In genomic region chr16:91685526-91685925, GRCm38 (mm10) we compare ENCODE assay signal across 16 mouse cellular contexts. TPM values are rescaled to one million over a fixed set of nuclear protein-coding genes. Genes with fewer than 3 reads are reported as not detected.
DNase-seq lines count a peak whose midpoint lies in the region; ATAC-seq lines count a peak whose summit lies in the region.
"Had no signal": no experiment of that assay in that cellular context is flagged by ENCODE, and none has a peak within 500 bp of the region (broad histone marks: within the 10 kb centered on the region; RNA-seq: fewer than 3 reads in every experiment).

No protein-coding gene starts in this region.

- H3K4me1 ChIP-seq in liver, embryonic 12.5 days: peaks cover 41% of the 10 kb centered on the region
- H3K4me1 ChIP-seq in liver, embryonic 11.5 days (replicated peaks; ENCODE audit: control insufficient read depth, insufficient read depth, low read length): peaks cover 18% of the 10 kb centered on the region

- no peak for ATAC-seq in liver, embryonic 12.5 days
- no peak for ATAC-seq in liver, embryonic 11.5 days (replicated peaks; ENCODE audit: low FRiP score)
- peak; percentile 8 to 44; a peak in 1 of 4 replicates for ATAC-seq in hematopoietic stem cell, adult 5-6 weeks (replicated peaks in 1 of 2; ENCODE audit: insufficient read depth in 1 of 2, low FRiP score in 2 of 2, low TSS enrichment in 1 of 2, low read depth in 1 of 2, poor library complexity in 2 of 2, severe bottlenecking in 2 of 2)
- peak; percentile 76 for ATAC-seq in monocyte, adult 5-6 weeks (replicated peaks; ENCODE audit: insufficient number of reproducible peaks, low FRiP score, low TSS enrichment, poor library complexity, severe bottlenecking)

- DNase-seq in liver, embryonic 11.5 days (ENCODE audit: low spot score): no peak
- peak; percentile 91 for DNase-seq in CD4-positive, CD25-positive, alpha-beta regulatory T cell, adult 2 months (ENCODE audit: low read depth, low spot score)
- no peak for DNase-seq in adrenal gland, postnatal 14 days
- DNase-seq in adrenal gland, postnatal 25 days: no peak
- DNase-seq in testis, postnatal 14 days (ENCODE audit: low spot score): no peak
- DNase-seq: cerebellum, adult 9-10 months; heart, postnatal 10 days; kidney, postnatal 14 days; lung, embryonic 14.5 days; right cerebral cortex, postnatal 4 days; thymus, postnatal 25 days had no signal

- H3K9ac ChIP-seq in liver, embryonic 12.5 days: no peak overlapping the region
- no peak overlapping the region for H3K9ac ChIP-seq in liver, embryonic 11.5 days (ENCODE audit: low read depth, low read length)
- H3K9ac ChIP-seq: embryonic facial prominence, embryonic 15.5 days; lung, embryonic 14.5 days had no signal

- H3K9me3 ChIP-seq in liver, embryonic 12.5 days (replicated peaks): no peaks in the 10 kb centered on the region
- no peaks in the 10 kb centered on the region for H3K9me3 ChIP-seq in liver, embryonic 11.5 days (ENCODE audit: control insufficient read depth, low read length)
- H3K9me3 ChIP-seq: embryonic facial prominence, embryonic 15.5 days had no signal

- H3K4me3 ChIP-seq in liver, embryonic 12.5 days: no peak overlapping the region
- no peak overlapping the region for H3K4me3 ChIP-seq in liver, embryonic 11.5 days (ENCODE audit: low read depth, low read length)
- H3K4me3 ChIP-seq: embryonic facial prominence, embryonic 15.5 days; left cerebral cortex, adult 2 months had no signal

- 51% methylated on average over 5 of the region's 5 CpGs for WGBS in liver, embryonic 12.5 days (ENCODE audit: insufficient replicate concordance)
- WGBS in liver, embryonic 11.5 days: 73% methylated on average over 5 of the region's 5 CpGs

- H3K36me3 ChIP-seq in liver, embryonic 12.5 days: peaks cover 68% of the 10 kb centered on the region
- H3K36me3 ChIP-seq in liver, embryonic 11.5 days (ENCODE audit: control insufficient read depth, insufficient read depth, low read length): peaks cover 24% of the 10 kb centered on the region

- H3K27ac ChIP-seq in liver, embryonic 12.5 days: no peak overlapping the region
- no peak overlapping the region for H3K27ac ChIP-seq in liver, embryonic 11.5 days (ENCODE audit: low read depth, low read length)
- H3K27ac ChIP-seq: embryonic facial prominence, embryonic 15.5 days; left cerebral cortex, adult 2 months had no signal

- peak overlapping the region; percentile 97 for H3K4me2 ChIP-seq in liver, embryonic 12.5 days
- H3K4me2 ChIP-seq in liver, embryonic 11.5 days: no peak overlapping the region
- H3K4me2 ChIP-seq: embryonic facial prominence, embryonic 15.5 days; lung, embryonic 14.5 days had no signal

- no peaks in the 10 kb centered on the region for H3K27me3 ChIP-seq in liver, embryonic 12.5 days (replicated peaks)
- H3K27me3 ChIP-seq in liver, embryonic 11.5 days (replicated peaks; ENCODE audit: control insufficient read depth, insufficient read depth, low read length): no peaks in the 10 kb centered on the region
- H3K27me3 ChIP-seq: embryonic facial prominence, embryonic 15.5 days had no signal

RNA-seq across cellular contexts. Expression of gene Donson, which starts 3.0 kb away (rescaled TPM):
- 48.4 and 54.9 TPM in 2 replicates for polyA plus RNA-seq in liver, embryonic 12.5 days (2016; fragmentation: Nextera tagmentation; extraction: Ambion mirVana)
- polyA plus RNA-seq in liver, embryonic 11.5 days (2014; fragmentation: Nextera tagmentation; extraction: Ambion mirVana): 38.3 and 44.4 TPM in 2 replicates
- 24.4 and 32.1 TPM in 2 replicates for total RNA-seq in hematopoietic stem cell, adult 5-6 weeks (2017)
- 44.3 to 63.9 TPM (median 50.9 TPM) in 3 replicates for total RNA-seq in monocyte, adult 5-6 weeks (2017)
- total RNA-seq in adrenal gland, postnatal 14 days (2021): 8.6 and 12.5 TPM in 2 replicates
- 8.7 and 16.7 TPM in 2 replicates for total RNA-seq in adrenal gland, postnatal 25 days (2021)

RNA-seq across cellular contexts. Expression of gene Son, which starts 38.2 kb away (rescaled TPM):
- 60.5 and 65.0 TPM in 2 replicates for polyA plus RNA-seq in liver, embryonic 12.5 days (2016; fragmentation: Nextera tagmentation; extraction: Ambion mirVana)
- 90.9 and 101 TPM in 2 replicates for polyA plus RNA-seq in liver, embryonic 11.5 days (2014; fragmentation: Nextera tagmentation; extraction: Ambion mirVana)
- 279 and 303 TPM in 2 replicates for total RNA-seq in hematopoietic stem cell, adult 5-6 weeks (2017)
- 374 to 473 TPM (median 406 TPM) in 3 replicates for total RNA-seq in monocyte, adult 5-6 weeks (2017)
- 226 and 238 TPM in 2 replicates for total RNA-seq in adrenal gland, postnatal 14 days (2021)
- 297 and 334 TPM in 2 replicates for total RNA-seq in adrenal gland, postnatal 25 days (2021)

RNA-seq across cellular contexts. Expression of gene Gart, which starts 38.8 kb away (rescaled TPM):
- 158 and 160 TPM in 2 replicates for polyA plus RNA-seq in liver, embryonic 12.5 days (2016; fragmentation: Nextera tagmentation; extraction: Ambion mirVana)
- 227 and 251 TPM in 2 replicates for polyA plus RNA-seq in liver, embryonic 11.5 days (2014; fragmentation: Nextera tagmentation; extraction: Ambion mirVana)
- 193 and 440 TPM in 2 replicates for total RNA-seq in hematopoietic stem cell, adult 5-6 weeks (2017)
- 45.6 to 47.6 TPM (median 47.0 TPM) in 3 replicates for total RNA-seq in monocyte, adult 5-6 weeks (2017)
- 96.7 and 98.3 TPM in 2 replicates for total RNA-seq in adrenal gland, postnatal 14 days (2021)
- total RNA-seq in adrenal gland, postnatal 25 days (2021): 90.8 and 124 TPM in 2 replicates

RNA-seq across cellular contexts. Expression of gene Cryzl1, which starts 43.2 kb away (rescaled TPM):
- polyA plus RNA-seq in liver, embryonic 12.5 days (2016; fragmentation: Nextera tagmentation; extraction: Ambion mirVana): 40.3 and 40.9 TPM in 2 replicates
- polyA plus RNA-seq in liver, embryonic 11.5 days (2014; fragmentation: Nextera tagmentation; extraction: Ambion mirVana): 56.4 and 57.7 TPM in 2 replicates
- total RNA-seq in hematopoietic stem cell, adult 5-6 weeks (2017): 70.3 and 120 TPM in 2 replicates
- 77.1 to 114 TPM (median 103 TPM) in 3 replicates for total RNA-seq in monocyte, adult 5-6 weeks (2017)
- 43.4 and 45.5 TPM in 2 replicates for total RNA-seq in adrenal gland, postnatal 14 days (2021)
- 62.8 and 71.7 TPM in 2 replicates for total RNA-seq in adrenal gland, postnatal 25 days (2021)

RNA-seq across cellular contexts. Expression of gene Itsn1, which starts 43.6 kb away (rescaled TPM):
- 47.5 and 52.3 TPM in 2 replicates for polyA plus RNA-seq in liver, embryonic 12.5 days (2016; fragmentation: Nextera tagmentation; extraction: Ambion mirVana)
- 24.0 and 24.5 TPM in 2 replicates for polyA plus RNA-seq in liver, embryonic 11.5 days (2014; fragmentation: Nextera tagmentation; extraction: Ambion mirVana)
- 60.1 and 74.9 TPM in 2 replicates for total RNA-seq in hematopoietic stem cell, adult 5-6 weeks (2017)
- total RNA-seq in monocyte, adult 5-6 weeks (2017): 17.6 to 27.7 TPM (median 24.7 TPM) in 3 replicates
- total RNA-seq in adrenal gland, postnatal 14 days (2021): 43.1 and 48.7 TPM in 2 replicates
- 39.3 and 50.3 TPM in 2 replicates for total RNA-seq in adrenal gland, postnatal 25 days (2021)

Comparison
In these comparisons a context has a peak if more than half of its experiments do, and no peak if none do; other contexts are left out.
1. ATAC-seq: peak in hematopoietic stem cell, adult 5-6 weeks (2 of 2) and monocyte, adult 5-6 weeks (single experiment); none in liver, embryonic 12.5 days (single experiment) and liver, embryonic 11.5 days (single experiment).